Mouse (Mus musculus) G1E (cell line): ENCODE results near the gene Dhcr24.

Experiments
- CTCF ChIP-seq: IDR thresholded peaks from 2 replicates; pipeline ENCODE4 v1.5.1; 2012; ENCODE audit warnings: low read depth, low read length, inconsistent platforms, mixed read lengths
- GATA1 ChIP-seq: IDR thresholded peaks from 2 replicates; pipeline ENCODE4 v1.6.1; 2012; ENCODE audit warnings: borderline replicate concordance, low read length, inconsistent platforms, mixed read lengths
- POLR2AphosphoS5 ChIP-seq: IDR thresholded peaks from 2 replicates; pipeline ENCODE4 v1.6.1; 2012; ENCODE audit warnings: low read depth, low read length, inconsistent platforms; ENCODE audit not compliant: insufficient replicate concordance
- TAL1 ChIP-seq: conservative IDR thresholded peaks from 2 replicates; pipeline ENCODE4 v1.6.1; 2012; ENCODE audit warnings: low read depth, low read length, inconsistent platforms, mixed read lengths

DNA sequence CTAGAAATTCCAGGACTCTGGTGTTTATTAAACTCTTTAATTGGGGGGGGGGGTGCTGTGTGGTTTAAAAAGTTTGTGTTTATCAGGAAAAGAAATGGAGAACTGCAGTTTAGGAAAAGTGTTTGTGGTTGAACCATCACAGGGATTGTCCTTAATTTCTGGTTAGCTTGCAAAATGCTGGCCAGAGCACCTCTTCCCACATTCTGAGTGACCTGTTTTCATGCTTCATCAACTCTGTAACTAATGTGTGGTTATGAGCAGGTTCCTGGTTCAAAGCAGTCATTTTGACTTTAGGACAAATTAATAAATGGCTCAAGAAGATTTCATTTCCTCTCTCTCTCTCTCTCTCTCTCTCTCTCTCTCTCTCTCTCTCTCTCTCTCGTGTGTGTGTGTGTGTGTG is 2.9 kb upstream of the Dhcr24 start:
- TF ChIP-seq CTCF, result no peak
- TF ChIP-seq GATA1, result no peak
- TF ChIP-seq TAL1, result no peak
- TF ChIP-seq POLR2AphosphoS5, result no peak
